Mouse (Mus musculus): Measurements from ENCODE around the gene App.
A peak's percentile ranks its signal among the peaks of the same experiment; 100 is the strongest.

Gene App

DNA sequence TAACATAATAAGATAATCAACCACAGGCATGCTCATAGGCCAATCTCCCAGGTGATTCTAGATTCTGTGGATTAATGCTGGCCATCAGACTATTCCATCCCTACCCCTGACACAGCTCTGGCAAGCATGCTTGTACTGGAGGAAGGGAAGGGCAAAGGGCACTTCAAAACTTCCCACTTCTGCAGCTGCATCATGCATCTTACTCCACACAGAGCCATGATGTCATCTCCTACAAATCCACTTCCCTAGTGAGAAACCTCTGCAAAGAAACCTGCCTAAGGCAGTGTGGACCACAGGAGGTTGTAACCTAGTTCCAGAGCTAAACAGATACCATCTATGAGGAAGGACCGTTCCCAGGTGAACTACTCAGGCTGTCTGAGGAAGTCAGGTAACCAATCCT, 89.4 kb downstream of the App start:
- no peak for DNase-seq (ENCODE audit: low read depth, low spot score)

DNA sequence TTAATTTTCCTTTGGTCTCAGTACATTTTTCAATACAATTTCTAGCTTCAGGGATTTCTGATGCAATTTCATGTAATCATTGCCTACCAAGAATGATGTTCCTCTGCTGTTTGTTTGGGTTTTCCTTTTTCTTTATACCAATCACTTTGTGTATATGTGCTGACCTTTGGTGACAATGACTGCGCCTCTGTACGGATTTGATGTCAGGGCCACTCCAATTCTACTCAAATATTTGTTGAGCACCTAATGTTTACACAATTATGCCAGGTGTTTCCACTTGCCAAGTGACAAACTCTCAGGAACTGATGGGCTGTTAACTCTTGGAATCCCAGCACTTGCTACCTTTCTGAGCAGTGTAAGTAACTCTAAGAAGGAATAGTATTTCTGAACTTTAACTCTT, 98.2 kb downstream of the App start:
- DNase-seq (ENCODE audit: low read depth, low spot score): no peak

DNA sequence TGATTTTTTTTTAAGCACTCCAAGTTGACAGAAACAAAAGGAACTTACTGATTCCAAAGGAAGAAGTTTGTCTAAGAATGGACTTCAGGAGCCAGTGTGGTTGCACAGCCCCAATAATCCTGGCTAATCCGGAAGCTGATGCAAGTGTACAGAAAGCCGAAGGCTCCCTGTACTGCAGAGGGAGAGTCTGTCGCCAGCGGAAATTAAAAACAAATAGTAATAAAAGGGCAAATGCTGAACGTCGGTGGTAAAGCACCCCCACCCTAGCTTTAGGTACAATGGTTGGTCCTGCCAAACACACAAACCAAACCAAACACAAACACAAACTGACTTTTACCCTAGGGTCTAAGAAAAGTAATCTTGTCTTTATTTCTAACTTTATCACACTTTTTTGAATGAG, 98.7 kb downstream of the App start:
- DNase-seq (ENCODE audit: low read depth, low spot score): no peak

DNA sequence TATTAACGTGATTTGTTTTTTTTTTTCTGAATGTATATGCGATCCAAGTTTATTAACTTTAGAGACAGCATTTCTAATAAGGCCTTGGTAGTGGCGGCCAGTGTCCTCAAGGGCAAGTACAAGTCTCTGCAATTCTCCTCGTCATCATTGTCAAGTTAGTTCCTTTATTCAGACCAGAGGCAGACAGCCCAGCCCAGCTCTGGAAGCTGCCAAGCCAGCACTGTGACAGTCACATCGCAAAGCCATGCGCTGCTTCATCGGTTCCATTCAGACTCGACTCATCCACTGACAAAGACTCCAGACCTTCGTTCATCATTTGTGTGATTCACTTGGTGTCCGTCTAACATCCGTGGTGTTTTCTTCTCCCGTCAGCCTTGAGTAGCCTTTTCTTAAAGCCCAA, 100.9 kb downstream of the App start:
- no peak for DNase-seq (ENCODE audit: low read depth, low spot score)

DNA sequence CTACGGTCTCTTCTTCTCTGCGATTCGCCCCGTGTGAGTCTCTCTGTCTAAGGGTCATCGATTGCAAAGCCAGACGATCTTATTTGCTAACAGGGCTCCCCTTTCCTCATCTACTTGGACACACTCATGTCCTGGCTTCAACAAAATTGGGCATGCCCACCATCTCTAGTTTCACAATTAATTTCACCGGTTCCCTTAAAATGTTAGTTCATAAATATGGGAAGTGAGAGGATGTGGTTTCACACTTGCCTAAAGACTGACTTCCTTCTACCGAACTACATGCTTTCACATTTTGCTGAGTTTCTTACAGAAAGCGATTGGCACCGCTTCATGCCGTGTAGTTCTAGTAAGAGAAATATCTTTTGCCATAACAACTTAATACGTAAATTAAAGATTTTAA, 101.8 kb downstream of the App start:
- DNase-seq (ENCODE audit: low read depth, low spot score): no peak

DNA sequence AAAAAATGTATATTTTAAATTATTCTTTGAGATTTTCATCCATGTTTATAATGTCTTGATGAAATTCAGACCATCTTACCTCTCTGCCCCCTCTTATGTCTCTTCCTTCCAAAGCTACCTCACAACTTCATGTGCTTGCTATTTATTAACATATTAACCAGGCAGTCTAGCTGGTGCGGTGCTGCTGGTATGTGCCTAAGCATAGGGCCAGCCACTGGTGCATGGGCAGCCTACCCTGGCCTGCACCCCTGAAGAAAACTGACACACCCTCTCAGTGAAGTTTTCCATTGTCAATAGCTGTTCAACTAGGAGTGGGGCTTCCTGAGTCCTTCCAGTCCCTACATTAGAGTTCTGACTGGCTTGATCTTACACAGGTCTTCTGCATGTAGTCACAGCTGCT, 102.3 kb downstream of the App start:
- DNase-seq (ENCODE audit: low read depth, low spot score): no peak

DNA sequence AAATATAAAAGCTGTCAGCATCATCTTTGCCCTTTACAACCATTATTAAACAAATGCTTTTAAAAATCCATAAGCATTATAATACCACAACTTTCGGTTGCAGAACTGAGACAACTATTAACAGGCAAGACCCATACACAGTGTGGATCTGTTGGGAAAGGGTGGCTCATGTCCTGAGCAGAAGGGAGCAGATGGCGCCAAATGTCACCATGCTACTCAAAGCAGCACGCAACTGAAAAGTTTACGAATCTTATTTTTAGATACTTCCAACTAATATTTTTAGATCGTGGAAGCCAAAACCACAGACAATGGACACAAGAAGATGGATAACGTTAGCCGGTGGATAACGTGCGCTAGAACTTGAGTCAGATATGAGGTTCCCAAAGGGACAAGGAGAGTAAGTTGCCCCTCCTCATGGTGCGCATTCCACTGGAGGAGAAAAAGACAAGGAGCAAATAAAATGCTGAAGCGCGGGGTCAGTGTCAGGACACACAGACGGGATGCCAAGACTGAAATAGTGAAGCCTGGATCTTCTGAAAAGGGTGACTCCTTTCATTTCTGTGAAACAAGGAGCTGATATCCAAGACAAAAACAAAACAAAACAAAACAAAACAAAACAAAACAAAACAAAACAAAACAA, 106.2 kb downstream of the App start:
- DNase-seq (ENCODE audit: low read depth, low spot score): no peak

DNA sequence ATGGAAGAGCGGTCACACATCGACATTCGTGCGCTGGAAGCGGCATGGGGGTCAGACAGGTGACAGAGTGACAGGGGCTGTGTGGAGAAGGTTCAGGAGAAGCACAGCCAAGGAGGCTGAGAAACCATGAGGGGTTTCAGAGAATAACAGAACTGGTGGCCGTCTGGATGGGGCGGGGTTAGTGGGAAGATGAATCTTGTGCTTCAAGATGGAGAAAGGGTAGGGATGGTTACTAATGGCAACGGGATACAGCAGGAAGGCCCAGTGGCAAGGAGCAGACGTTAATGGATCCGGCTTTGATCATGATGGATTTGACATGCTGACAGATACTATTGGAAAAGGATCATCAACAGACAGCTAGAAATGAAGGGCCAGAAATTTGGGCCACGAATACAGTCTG, 107.3 kb downstream of the App start:
- no peak for DNase-seq (ENCODE audit: low read depth, low spot score)

DNA sequence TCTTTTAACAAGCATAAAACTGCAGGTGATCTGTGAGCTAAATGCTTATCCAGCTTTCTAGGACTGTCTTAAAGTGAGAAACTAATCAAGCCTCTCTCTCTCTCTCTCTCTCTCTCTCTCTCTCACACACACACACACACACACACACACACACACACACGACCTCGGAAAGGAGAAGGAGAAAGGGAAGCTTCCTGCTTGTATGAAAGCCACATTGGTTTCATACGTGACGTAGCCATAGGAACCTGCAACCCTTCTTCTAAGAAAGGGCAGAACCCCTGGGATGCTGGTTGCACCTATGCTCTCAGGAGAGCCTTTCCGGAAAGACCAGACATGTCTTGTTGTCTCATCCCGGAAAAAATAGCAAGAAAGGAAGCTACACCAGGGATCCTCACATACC, 108.8 kb downstream of the App start:
- no peak for DNase-seq (ENCODE audit: low read depth, low spot score)

DNA sequence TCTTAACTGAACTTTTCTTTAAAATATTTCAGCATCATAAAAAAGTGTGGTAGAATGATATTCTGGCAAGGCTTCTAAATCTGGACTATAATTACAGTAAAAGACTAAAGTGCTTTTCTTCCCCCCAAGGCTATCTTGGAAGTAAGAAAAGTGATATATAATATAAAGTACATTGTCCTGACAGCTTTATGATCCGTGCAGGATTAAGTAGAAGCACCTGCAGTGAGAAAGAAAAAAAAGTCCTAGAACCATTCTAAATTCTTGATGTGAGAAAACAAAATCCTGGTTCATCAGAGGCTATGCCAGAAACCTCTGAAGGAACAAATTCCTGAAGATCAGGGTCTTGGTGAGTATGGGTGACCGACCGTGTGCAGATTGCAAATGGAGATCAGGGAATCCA, 110.8 kb downstream of the App start:
- DNase-seq (ENCODE audit: low read depth, low spot score): peak; percentile 17

DNA sequence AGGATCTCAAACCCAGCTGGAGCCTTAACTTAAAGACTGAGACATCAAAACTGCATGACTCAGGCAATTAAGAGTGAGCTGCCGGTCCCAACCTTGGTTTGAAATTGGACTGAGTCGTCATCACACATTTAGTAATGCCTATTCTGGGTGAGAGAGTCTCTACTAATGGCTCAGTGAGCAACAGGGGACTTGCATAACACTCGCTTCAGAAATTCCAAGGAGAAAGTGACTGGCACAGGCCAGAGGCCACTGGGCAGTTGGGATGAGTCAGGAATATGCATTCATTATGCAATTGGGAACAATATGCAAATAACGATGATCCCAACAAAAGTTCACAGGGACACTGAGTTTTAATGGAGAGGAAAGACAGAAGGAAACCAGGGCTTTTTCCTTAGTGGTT, 111.8 kb downstream of the App start:
- DNase-seq (ENCODE audit: low read depth, low spot score): no peak

DNA sequence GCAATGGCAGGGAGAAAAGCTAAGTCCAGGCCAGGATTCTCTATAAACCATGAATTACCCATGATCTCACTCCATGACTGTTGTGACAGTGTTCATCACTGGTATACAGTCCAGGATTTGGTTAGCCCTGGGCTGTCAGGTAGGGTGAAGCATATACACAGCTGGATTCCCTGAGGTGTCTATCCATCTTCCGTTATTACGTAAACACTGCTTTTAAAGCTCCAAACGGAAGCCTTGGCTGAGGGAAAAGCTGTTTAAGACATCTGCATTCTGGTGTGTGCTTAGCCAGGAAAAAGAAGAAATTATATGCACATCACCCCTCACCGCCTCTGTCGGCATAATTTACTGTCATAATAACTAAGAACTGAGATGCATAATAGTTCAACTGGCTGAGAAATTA, 115.4 kb downstream of the App start:
- DNase-seq (ENCODE audit: low read depth, low spot score): no peak

DNA sequence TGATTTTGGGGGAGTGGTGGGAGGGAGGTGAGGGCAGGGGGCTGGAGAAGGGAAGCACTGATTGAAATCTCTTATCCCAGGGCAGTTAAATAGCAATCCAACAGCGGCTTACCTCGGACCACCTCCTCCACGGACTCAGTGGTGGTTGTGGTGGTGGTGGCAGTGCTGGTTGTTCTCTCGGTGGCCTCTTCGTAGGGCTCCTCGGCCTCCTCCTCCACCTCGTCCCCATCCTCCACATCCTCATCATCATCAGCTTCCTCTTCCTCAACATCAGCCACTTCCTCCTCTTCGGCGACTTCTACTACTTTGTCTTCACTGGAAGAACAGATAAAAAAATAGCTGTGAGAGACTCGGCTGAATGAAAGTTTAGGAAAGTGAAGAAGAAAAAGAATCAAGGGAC, 117.4 kb downstream of the App start:
- DNase-seq (ENCODE audit: low read depth, low spot score): no peak

DNA sequence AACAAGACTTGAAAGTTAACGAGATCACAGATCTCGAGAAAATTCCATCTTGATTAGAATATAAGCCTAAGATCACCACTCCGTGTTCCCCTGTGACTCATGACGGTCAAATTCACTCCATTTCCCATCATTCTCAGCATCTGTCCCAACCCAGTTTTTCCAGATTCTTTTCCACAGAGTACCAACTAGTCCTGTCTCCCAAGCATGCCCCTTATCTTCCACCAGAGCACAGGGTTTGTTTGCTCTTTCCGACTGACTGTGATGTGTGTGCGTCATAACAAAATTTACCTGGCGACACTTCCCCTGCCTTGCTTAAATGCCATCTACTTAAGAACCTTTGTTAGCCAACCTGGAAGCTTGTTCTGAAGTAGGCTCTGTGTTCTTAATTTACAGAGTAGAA, 119.6 kb downstream of the App start:
- DNase-seq (ENCODE audit: low read depth, low spot score): no peak

DNA sequence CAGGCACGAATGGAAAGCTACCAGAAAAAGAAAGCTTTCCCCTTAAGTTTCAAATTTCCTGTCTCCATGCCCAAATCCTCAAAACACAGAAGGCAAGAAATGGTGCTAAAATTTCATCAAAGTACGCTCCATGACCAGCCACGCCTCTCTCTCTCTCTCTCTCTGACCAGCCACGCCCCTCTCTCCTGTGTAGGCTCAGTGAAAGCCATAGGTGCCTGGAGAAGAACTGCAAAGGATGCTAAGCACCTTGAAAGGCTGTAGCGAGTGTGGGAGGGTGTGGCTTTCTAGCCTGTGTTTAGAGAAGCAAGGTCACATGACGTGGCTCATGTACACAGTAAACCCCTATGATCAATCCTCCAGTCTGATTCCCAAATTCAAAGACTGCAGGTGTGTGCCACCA, 126.3 kb downstream of the App start:
- no peak for DNase-seq (ENCODE audit: low read depth, low spot score)

DNA sequence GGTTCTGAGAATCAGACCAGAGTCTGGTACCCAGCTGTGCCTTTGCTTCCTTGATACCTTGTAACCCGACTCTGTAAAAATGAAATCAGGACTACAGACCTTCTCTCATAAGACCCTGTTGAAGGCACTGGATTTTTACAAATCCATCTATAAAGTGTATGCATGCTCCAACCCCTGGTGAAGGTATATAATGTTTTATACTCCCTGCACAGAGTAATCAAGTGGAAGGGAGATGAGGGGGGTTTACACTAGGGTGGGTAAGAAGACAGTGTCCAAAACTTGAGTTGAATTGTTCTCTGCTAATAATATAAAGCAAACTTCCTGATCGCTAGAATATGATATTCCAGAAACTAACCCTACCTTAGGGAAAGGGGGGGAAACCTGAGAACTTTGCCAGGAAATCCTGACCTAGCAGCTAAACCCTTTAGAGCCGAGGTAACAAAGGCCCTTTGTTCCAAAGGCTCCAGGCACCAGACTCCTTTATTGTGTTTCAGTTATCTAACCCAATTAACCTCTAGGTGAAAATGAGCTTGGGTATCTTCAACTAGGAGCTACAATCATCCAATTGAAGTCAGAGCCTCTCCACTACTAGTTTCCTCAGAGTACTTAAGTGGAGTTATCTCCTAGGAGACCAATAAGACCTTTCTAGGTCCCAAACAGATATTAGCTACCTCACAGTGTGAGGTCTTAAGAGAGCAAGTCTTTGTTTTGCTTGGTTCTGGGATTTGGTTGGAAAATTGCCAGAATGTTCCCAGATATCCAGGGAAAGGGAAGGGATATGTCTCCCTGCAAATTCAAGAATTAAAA, 132.2 kb downstream of the App start:
- DNase-seq (ENCODE audit: low read depth, low spot score): peak; percentile 61

DNA sequence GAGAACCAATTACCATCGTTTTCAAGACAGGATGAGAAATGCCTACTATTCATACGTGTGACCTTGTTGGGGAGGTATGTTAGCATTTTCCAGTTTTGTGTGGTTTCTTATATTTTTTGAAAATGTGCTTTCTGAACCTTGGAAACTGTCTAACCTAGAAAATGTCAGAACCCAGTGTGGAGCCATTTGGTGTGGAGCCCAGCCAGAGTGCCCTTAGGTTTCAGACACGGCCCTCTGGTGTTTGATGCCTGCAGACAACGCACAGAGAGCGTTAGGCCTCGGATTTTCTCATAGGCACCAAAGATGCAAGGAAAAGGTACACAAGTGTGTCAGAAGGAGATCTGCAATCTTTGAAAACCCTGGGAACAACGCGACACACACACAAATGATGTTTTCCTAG, 134.8 kb downstream of the App start:
- no peak for DNase-seq (ENCODE audit: low read depth, low spot score)

DNA sequence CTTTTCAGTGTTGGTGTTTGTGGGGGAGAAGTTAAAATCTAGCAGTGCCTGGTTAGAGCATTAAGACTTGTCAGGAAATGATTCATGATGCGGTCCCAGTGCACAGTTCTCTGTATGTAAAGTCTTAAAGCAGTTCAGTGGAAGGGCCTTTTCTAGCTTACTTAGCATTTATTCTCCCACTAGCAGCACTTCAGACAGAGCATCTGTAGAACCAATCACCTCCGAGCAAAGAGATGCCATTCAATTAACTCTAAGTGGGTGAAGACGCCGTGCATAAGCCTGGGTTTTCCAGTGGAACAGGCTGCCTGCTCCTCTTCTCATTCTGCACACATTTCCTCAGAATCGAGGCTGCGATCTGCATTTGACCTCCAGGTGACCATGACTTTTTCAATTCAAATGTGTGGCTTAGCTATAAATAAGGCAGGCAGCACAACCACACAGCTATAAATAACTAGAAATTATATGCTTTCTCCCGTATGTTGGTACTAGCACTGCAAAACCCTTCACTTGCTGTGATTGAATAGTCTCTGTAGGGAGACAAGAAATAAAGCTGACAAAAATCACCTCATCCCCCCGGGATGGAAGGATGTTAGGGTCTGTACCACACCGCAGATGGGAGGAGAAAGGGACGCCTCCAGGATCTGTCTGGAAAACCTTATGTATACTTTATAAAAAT, 135.5 kb downstream of the App start:
- DNase-seq (ENCODE audit: low read depth, low spot score): peak; percentile 7

DNA sequence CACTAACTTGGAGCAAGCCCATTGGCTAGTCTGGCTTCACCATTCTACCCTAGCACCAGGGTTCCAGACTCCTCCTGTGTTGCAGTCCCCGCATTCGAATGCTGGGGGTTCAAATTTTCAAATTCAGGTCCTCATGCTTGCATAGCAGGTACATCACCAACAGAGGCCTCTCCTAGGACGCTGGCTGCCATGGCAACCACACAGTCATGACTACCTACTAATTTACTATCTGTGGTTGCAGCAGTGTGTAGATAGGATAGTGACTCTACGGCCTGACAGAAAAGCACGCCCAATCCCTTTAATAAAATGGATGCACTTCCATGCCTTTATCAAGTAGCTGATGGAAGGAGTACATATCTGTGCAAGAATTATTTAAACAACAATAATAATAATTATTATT, 137.8 kb downstream of the App start:
- no peak for DNase-seq (ENCODE audit: low read depth, low spot score)

DNA sequence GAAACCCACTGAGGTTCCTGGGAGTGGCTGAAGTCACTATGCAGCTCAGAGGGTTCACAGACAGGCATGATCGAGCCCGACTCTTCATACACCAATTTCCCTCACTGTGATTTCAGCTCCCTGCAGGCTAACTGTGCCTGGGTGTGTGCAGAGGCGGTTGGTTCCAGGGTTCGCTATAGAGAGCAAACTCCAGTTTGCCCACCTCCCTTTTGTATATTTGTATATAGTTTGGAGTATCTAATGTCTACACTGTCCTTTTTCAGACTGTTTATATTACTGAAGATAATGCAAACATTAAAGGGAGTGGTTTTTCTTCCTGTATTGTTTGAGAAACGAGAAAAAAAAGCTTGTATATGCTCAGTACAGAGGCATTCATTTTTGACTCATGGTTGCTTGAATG, 139.8 kb downstream of the App start:
- no peak for DNase-seq (ENCODE audit: low read depth, low spot score)

DNA sequence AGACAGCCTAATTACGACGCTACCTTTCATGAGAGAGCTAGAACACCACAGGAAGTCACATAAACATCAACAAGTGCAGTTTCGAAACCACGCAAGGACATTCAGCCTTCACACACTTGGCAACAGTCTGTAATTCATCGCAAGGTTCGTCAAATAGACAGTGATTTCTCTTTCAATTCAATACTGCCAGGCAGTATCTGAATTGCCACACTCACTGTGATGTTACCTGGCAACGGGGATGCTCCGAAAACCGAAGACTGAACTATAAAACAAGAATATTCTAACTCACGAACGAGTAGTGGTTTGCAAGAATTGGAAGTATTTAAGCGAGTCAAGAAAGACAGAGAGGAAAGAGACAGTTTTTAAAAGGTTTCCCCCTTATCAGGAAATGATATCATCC, 142.8 kb downstream of the App start:
- DNase-seq (ENCODE audit: low read depth, low spot score): no peak

DNA sequence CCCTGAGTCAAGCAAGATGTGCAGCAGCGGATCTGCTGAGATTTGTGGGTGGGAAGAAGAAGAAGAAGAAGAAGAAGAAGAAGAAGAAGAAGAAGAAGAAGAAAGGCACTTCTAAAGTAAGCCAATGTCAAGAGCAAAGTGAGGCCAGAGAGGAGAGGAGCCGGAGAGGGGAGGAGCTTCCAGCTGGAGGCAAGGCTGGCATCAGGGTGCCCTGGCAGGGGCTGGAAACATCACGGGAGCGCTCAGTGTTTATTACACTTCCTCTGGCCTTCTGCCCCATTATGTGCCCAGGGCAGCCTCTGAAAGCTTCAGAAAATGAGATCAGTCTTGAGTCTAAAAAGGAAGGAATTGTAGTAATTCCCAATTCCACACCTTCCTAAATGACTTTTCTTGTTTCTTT, 145.2 kb downstream of the App start:
- no peak for DNase-seq (ENCODE audit: low read depth, low spot score)

DNA sequence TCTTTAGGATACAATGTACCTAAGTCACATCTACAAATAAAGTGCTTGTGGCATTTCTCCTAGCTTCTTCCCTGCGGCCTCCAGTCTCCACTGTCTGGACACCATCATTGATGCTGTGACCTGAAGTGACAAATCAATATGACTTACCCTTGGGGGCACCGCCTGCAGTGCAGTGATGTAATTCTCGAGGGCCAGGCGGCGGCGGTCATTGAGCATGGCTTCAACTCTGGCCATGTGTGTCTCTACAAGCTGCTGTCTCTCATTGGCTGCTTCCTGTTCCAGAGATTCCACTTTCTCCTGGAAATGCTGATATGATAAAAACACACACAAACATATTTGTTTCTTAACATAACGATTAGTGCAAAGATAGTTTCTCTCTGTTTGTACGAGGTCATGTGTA, 148.9 kb downstream of the App start:
- DNase-seq (ENCODE audit: low read depth, low spot score): no peak

Data from forelimb bud, embryonic 11.5 days (tissue).